Comparison of ENCODE assay signal across 8 mouse cellular contexts in the genomic region with DNA sequence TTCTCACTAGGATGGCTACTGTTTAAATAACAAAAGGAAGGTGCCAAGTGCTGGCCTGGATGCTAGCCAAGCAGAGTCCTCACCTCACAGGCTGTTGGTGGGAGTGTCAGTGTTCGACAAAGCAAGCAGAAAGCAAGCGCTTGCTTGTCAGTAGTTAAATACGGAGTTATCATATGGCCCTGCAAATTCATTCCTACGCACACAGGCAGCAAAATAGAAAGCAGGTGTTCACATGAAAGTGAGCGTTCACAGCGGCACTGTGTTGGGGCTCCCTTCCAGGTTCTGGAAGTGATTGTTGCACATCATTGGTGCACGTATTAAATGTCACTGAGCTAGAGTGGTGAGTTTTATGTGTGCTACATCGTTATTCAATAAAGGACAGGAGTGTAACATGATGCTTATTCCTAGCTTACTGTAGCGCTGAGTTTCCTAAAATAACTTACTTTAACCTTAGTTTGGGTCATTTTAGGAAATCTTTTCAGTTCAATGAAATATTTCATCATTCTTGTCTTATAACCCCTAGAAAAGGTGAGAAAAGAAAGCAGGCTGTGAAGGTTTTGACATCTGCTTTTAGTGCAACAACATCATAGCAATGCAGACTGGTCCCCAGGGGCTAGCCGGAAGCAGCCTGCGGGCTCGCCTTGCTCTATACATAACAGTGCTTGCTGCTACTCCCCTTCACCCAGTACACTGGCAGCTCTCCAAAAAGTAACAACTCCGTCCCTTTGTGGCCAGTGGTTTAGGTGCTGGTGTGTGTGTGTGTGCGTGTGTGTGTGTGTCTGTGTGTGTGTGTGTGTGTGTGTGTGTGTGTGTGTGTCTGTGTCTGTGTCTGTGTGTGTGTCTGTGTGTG. TPM values are rescaled to one million over a fixed set of nuclear protein-coding genes. Genes with fewer than 3 reads are reported as not detected.
DNase-seq lines count a peak whose midpoint lies in the region; ATAC-seq and TF ChIP-seq lines count a peak whose summit lies in the region.

No protein-coding gene starts in this region.

- no peaks in the 10 kb centered on the region for H3K36me3 ChIP-seq in limb, embryonic 11.5 days (ENCODE audit: control insufficient read depth, insufficient read depth, low read length)
- no peaks in the 10 kb centered on the region for H3K36me3 ChIP-seq in spleen, adult 2 months (ENCODE audit: control insufficient read depth, insufficient read depth, low read length)

- 0 out of 2 replicates have a peak overlapping the region, but pooled peaks have one; percentile 39 for H3K27ac ChIP-seq in limb, embryonic 11.5 days (replicated peaks; ENCODE audit: low read depth, low read length)
- H3K27ac ChIP-seq in spleen, adult 2 months (ENCODE audit: insufficient read depth, low read length): no peak overlapping the region

- no peak overlapping the region for H3K4me2 ChIP-seq in limb, embryonic 11.5 days (ENCODE audit: low read depth, severe bottlenecking)

- ATAC-seq in limb, embryonic 11.5 days (ENCODE audit: insufficient number of reproducible peaks, low FRiP score, low TSS enrichment, low read depth): peak; percentile 93

- no peak overlapping the region for H3K4me3 ChIP-seq in limb, embryonic 11.5 days (ENCODE audit: low read depth, low read length)
- H3K4me3 ChIP-seq in spleen, adult 2 months (ENCODE audit: extremely low read depth, insufficient read depth, insufficient read length): no peak overlapping the region

- TF ChIP-seq POLR2A in spleen, adult 2 months (IDR thresholded peaks at IDR 0.05; ENCODE audit: low read depth, low read length): no peak

- DNase-seq in frontal cortex, adult 2 months (ENCODE audit: extremely low spot score in 1 of 2, low spot score in 1 of 2): peak; percentile 16 to 67
- DNase-seq in frontal cortex, postnatal 14 days (ENCODE audit: low spot score in 2 of 2): no peak
- peak; percentile 21 for DNase-seq in thymus, postnatal 14 days
- no peak for DNase-seq in thymus, postnatal 0 days (ENCODE audit: low spot score)
- peak; percentile 58 to 62 for DNase-seq in heart, postnatal 10 days
- peak; percentile 83 for DNase-seq in limb, embryonic 11.5 days (ENCODE audit: low spot score)
- peak; percentile 58 to 69 for DNase-seq in spleen, adult 2 months (ENCODE audit: low read depth in 1 of 2, low spot score in 2 of 2)
- no peak for DNase-seq in gastrocnemius, adult 8-10 months (ENCODE audit: low spot score in 2 of 2)

- H3K9me3 ChIP-seq in limb, embryonic 11.5 days (ENCODE audit: control insufficient read depth, low read length): no peaks in the 10 kb centered on the region

- TF ChIP-seq CTCF in spleen, adult 2 months (IDR thresholded peaks at IDR 0.05; ENCODE audit: extremely low read depth, insufficient read depth, insufficient read length, insufficient replicate concordance): no peak

- H3K9ac ChIP-seq in limb, embryonic 11.5 days (ENCODE audit: low read length): no peak overlapping the region

- no peaks in the 10 kb centered on the region for H3K27me3 ChIP-seq in limb, embryonic 11.5 days (ENCODE audit: control insufficient read depth, insufficient read depth, low read length)
- no peaks in the 10 kb centered on the region for H3K27me3 ChIP-seq in spleen, adult 2 months (ENCODE audit: control insufficient read depth, insufficient read depth, low read length)

- intact Hi-C loops in heart, postnatal 10 days (cut with DNase I): no loop called here

- WGBS in limb, embryonic 11.5 days: 18% methylated on average over 14 of the region's 14 CpGs
- 18% methylated on average over 14 of the region's 14 CpGs for WGBS in spleen, adult 2 months

- peaks cover 10% of the 10 kb centered on the region for H3K4me1 ChIP-seq in limb, embryonic 11.5 days (ENCODE audit: control insufficient read depth, insufficient read depth, low read length)
- H3K4me1 ChIP-seq in spleen, adult 2 months (ENCODE audit: control insufficient read depth, insufficient read depth, insufficient read length): peaks cover 2% of the 10 kb centered on the region; the same call in 1 of the 2 replicates

RNA-seq across cellular contexts. Expression of gene Itsn1, which starts 17.2 kb away (rescaled TPM):
- polyA plus RNA-seq in frontal cortex, adult 2 months (2012; rRNA removed): 76.0 and 78.5 TPM in 2 replicates
- polyA plus RNA-seq in thymus, postnatal 0 days (2015; fragmentation: Nextera tagmentation; extraction: Ambion mirVana): 2.7 and 3.0 TPM in 2 replicates
- total RNA-seq in heart, postnatal 10 days (2021): 10 to 100 TPM; 41.0 to 41.2 TPM
- 32.5 and 37.5 TPM in 2 replicates for polyA plus RNA-seq in limb, embryonic 11.5 days (2014; fragmentation: Nextera tagmentation; extraction: Ambion mirVana)
- 21.7 and 36.0 TPM in 2 replicates for polyA plus RNA-seq in spleen, adult 2 months (2012; rRNA removed)
- total RNA-seq in gastrocnemius, adult 8-10 months (2022): 10 to 100 TPM; 64.0 to 77.0 (median 70.7) TPM

RNA-seq across cellular contexts. Expression of gene Cryzl1, which starts 17.6 kb away (rescaled TPM):
- 107 and 121 TPM in 2 replicates for polyA plus RNA-seq in frontal cortex, adult 2 months (2012; rRNA removed)
- 27.0 and 28.0 TPM in 2 replicates for polyA plus RNA-seq in thymus, postnatal 0 days (2015; fragmentation: Nextera tagmentation; extraction: Ambion mirVana)
- 10 to 100 TPM; 30.0 to 32.2 TPM for total RNA-seq in heart, postnatal 10 days (2021)
- polyA plus RNA-seq in limb, embryonic 11.5 days (2014; fragmentation: Nextera tagmentation; extraction: Ambion mirVana): 57.9 and 71.7 TPM in 2 replicates
- 11.6 and 11.9 TPM in 2 replicates for polyA plus RNA-seq in spleen, adult 2 months (2012; rRNA removed)
- total RNA-seq in gastrocnemius, adult 8-10 months (2022): 10 to 100 TPM; 13.2 to 19.2 (median 15.8) TPM

RNA-seq across cellular contexts. Expression of gene Donson, which starts 57.8 kb away (rescaled TPM):
- 28.6 and 30.5 TPM in 2 replicates for polyA plus RNA-seq in frontal cortex, adult 2 months (2012; rRNA removed)
- 21.8 and 23.2 TPM in 2 replicates for polyA plus RNA-seq in thymus, postnatal 0 days (2015; fragmentation: Nextera tagmentation; extraction: Ambion mirVana)
- total RNA-seq in heart, postnatal 10 days (2021): 1 to 10 TPM; 5.1 to 9.8 TPM
- 37.0 and 40.8 TPM in 2 replicates for polyA plus RNA-seq in limb, embryonic 11.5 days (2014; fragmentation: Nextera tagmentation; extraction: Ambion mirVana)
- 13.1 and 22.0 TPM in 2 replicates for polyA plus RNA-seq in spleen, adult 2 months (2012; rRNA removed)
- 1 to 10 TPM in 1 of 4 experiments, under 1 TPM in 3; 0.49 to 1.0 (median 0.60) TPM for total RNA-seq in gastrocnemius, adult 8-10 months (2022)

Comparison
In these comparisons a context has a peak if more than half of its experiments do, and no peak if none do; other contexts are left out.
1. DNase-seq: peak in frontal cortex, adult 2 months (2 of 2), thymus, postnatal 14 days (single experiment), heart, postnatal 10 days (2 of 2), limb, embryonic 11.5 days (single experiment) and spleen, adult 2 months (2 of 2); none in frontal cortex, postnatal 14 days (0 of 2), thymus, postnatal 0 days (single experiment) and gastrocnemius, adult 8-10 months (0 of 2).